Mouse (Mus musculus) ES-E14 (cell line): ENCODE measurements at regions not wholly inside any gene's neighbourhood (a gene's known extent, or its start where the extent isn't known, plus 50 kb on each side); places are given as distances from the start of the nearest gene placed in this dataset.

Experiments used
- DNase-seq: peaks from one replicate; pipeline ENCODE4 v3.0.0-alpha.2; 2013; ENCODE audit warnings: low read depth, low spot score
- H3K27ac ChIP-seq: 2 replicates; pipeline ENCODE4 v1.5.1; 2012; ENCODE audit warnings: low read depth, mild to moderate bottlenecking, low read length, moderate library complexity, mixed read lengths; ENCODE audit not compliant: poor library complexity, insufficient read depth, severe bottlenecking
- H3K36me3 ChIP-seq: 2 replicates; pipeline ENCODE4 v1.6.1; 2012; ENCODE audit warnings: mild to moderate bottlenecking, low read length, moderate library complexity, mixed read lengths; ENCODE audit not compliant: control insufficient read depth, poor library complexity, insufficient read depth, severe bottlenecking
- H3K4me1 ChIP-seq, 2 experiments: fragments of 150-350 bp in 1 of 2; sonication (generic) in 1 of 2; 2 replicates each; pipeline ENCODE4 v1.6.1; 2012; ENCODE audit warnings: low read length in 2 of 2, mild to moderate bottlenecking in 1 of 2, mixed read lengths in 1 of 2; ENCODE audit not compliant: control insufficient read depth in 2 of 2, insufficient read depth in 2 of 2, poor library complexity in 1 of 2
- H3K4me3 ChIP-seq, 2 experiments: fragments of 150-350 bp in 1 of 2; sonication (generic) in 1 of 2; 2 replicates each; pipeline ENCODE4 v1.5.1; 2012; ENCODE audit warnings: low read length in 2 of 2, low read depth in 1 of 2, mild to moderate bottlenecking in 1 of 2, mixed read lengths in 1 of 2; ENCODE audit not compliant: insufficient read depth in 1 of 2, poor library complexity in 1 of 2, severe bottlenecking in 1 of 2
- H3K9ac ChIP-seq: 2 replicates; pipeline ENCODE4 v1.6.1; 2012; ENCODE audit warnings: low read depth, mild to moderate bottlenecking, low read length, mixed read lengths; ENCODE audit not compliant: poor library complexity, insufficient read depth, severe bottlenecking
- H3K9me3 ChIP-seq: fragments of 150-350 bp; sonication (generic); 2 replicates; pipeline ENCODE4 v1.6.1; 2012; ENCODE audit warnings: low read depth, mild to moderate bottlenecking, low read length; ENCODE audit not compliant: control insufficient read depth, insufficient read depth
- CHD2 ChIP-seq: IDR thresholded peaks from 2 replicates; pipeline ENCODE4 v1.6.1; 2014; ENCODE audit warnings: mild to moderate bottlenecking, low read depth, low read length, inconsistent platforms
- HCFC1 ChIP-seq: IDR thresholded peaks from 2 replicates; pipeline ENCODE4 v1.6.1; 2012; ENCODE audit warnings: low read length, inconsistent platforms, borderline replicate concordance; ENCODE audit not compliant: insufficient read depth
- MAFK ChIP-seq: IDR thresholded peaks from 2 replicates; pipeline ENCODE4 v1.6.1; 2014; ENCODE audit warnings: mild to moderate bottlenecking, low read depth, low read length, inconsistent platforms; ENCODE audit not compliant: insufficient read depth
- ZC3H11A ChIP-seq: IDR thresholded peaks from 2 replicates; pipeline ENCODE4 v1.6.1; 2012; ENCODE audit warnings: low read depth, mild to moderate bottlenecking, inconsistent platforms, low read length, borderline replicate concordance
- ZNF384 ChIP-seq: IDR thresholded peaks from 2 replicates; pipeline ENCODE4 v1.6.1; 2012; ENCODE audit warnings: low read depth, low read length, inconsistent platforms
- in situ Hi-C, 2 experiments: fragments of 600-800 bp; cut with MboI; formaldehyde crosslinking; loops; one replicate each; pipeline ENCODE4 v1.15.1; 2025; ENCODE audit warnings: low sequenced_read_pairs in 2 of 2, inconsistent platforms in 1 of 2; ENCODE audit not compliant: unreplicated experiment in 2 of 2

GRCm38 (mm10) chr10:100795215-100795972 lies 205.1 kb downstream of the 1700017N19Rik start:
- in situ Hi-C loops: no loop called here
- DNase-seq: no peak
- Histone ChIP-seq H3K36me3 (no peaks in the 10 kb centered on the region), H3K4me1 (no peaks in the 10 kb centered on the region), H3K9ac (no peak overlapping the region), H3K4me3 (no peak overlapping the region), H3K9me3 (no peaks in the 10 kb centered on the region), H3K27ac (no peak overlapping the region)
- TF ChIP-seq MAFK (no peak), ZNF384 (no peak), ZC3H11A (no peak), HCFC1 (no peak), CHD2 (no peak)

GRCm38 (mm10) chr10:100811639-100812038 lies 221.4 kb downstream of the 1700017N19Rik start:
- Histone ChIP-seq H3K4me1 (no peaks in the 10 kb centered on the region), H3K36me3 (no peaks in the 10 kb centered on the region), H3K27ac (no peak overlapping the region), H3K9ac (no peak overlapping the region), H3K9me3 (no peaks in the 10 kb centered on the region), H3K4me3 (no peak overlapping the region)
- DNase-seq: no peak
- in situ Hi-C loops: no loop called here
- TF ChIP-seq ZC3H11A: no peak
- TF ChIP-seq HCFC1: no peak
- TF ChIP-seq ZNF384: no peak
- no peak for TF ChIP-seq MAFK
- TF ChIP-seq CHD2: no peak

- DNase-seq: no peak
- Histone ChIP-seq H3K4me1 (no peaks in the 10 kb centered on the region), H3K27ac (no peak overlapping the region), H3K9ac (no peak overlapping the region), H3K4me3 (no peak overlapping the region), H3K36me3 (no peaks in the 10 kb centered on the region), H3K9me3 (no peaks in the 10 kb centered on the region)
- in situ Hi-C loops: no loop called here
- TF ChIP-seq ZNF384: no peak
- TF ChIP-seq ZC3H11A: no peak
- no peak for TF ChIP-seq MAFK
- TF ChIP-seq CHD2: no peak
- TF ChIP-seq HCFC1: no peak
Observed at GRCm38 (mm10) chr10:100834794-100835193, 244.5 kb downstream of the 1700017N19Rik start.

GRCm38 (mm10) chr10:100853213-100853612 lies 262.9 kb downstream of the 1700017N19Rik start:
- no peak for DNase-seq
- H3K4me1 ChIP-seq: no peaks in the 10 kb centered on the region
- in situ Hi-C loops: no loop called here
- H3K9ac ChIP-seq: no peak overlapping the region
- no peak overlapping the region for H3K4me3 ChIP-seq
- no peak overlapping the region for H3K27ac ChIP-seq
- no peak for TF ChIP-seq HCFC1
- no peak for TF ChIP-seq MAFK
- TF ChIP-seq CHD2: no peak
- no peak for TF ChIP-seq ZNF384
- no peak for TF ChIP-seq ZC3H11A
- H3K36me3 ChIP-seq: no peaks in the 10 kb centered on the region
- no peaks in the 10 kb centered on the region for H3K9me3 ChIP-seq
